Mouse (Mus musculus): ENCODE data around the gene Sp4. TPM values are rescaled to one million over a fixed set of nuclear protein-coding genes. Genes with fewer than 3 reads are reported as not detected.

Gene Sp4
- 85.7 and 127 TPM in 2 replicates for polyA plus RNA-seq (2012; ENCODE audit: low replicate concordance)

GRCm38 (mm10) chr12:118301072-118301865 is at the start of gene Sp4:
TSS of gene Sp4 (minus strand) at chr12:118301440.

GRCm38 (mm10) chr12:118198386-118199093 is 102.7 kb downstream of the Sp4 start, which contains the start of gene Dnah11:
TSS of gene Dnah11 (minus strand) at chr12:118199043.

Other genes starting within 250 kb of the Sp4 start
- not detected in 2 replicates for gene Dnah11, start 102.4 kb downstream of the Sp4 start, polyA plus RNA-seq (2012; ENCODE audit: low replicate concordance)